Mouse (Mus musculus) left cerebral cortex, postnatal 14 days (tissue): ENCODE data around the gene En1. TPM values are rescaled to one million over a fixed set of nuclear protein-coding genes. Genes with fewer than 3 reads are reported as not detected.

ENCODE experiments used
- DNase-seq, 2 experiments: peaks; one replicate each; pipeline ENCODE4 v3.0.0; 2021 to 2022; ENCODE audit warnings: low spot score in 2 of 2, mixed read lengths in 1 of 2
- intact Hi-C: fragments of 180-260 bp; cut with DNase I; formaldehyde crosslinking; loops from one replicate; pipeline ENCODE4 v1.15.1; 2025
- long read RNA-seq, 2 experiments: library from polyadenylated mRNA; stranded (forward); transcript quantifications; one replicate each; pipeline ENCODE4 v2.0.0; 2021
- total RNA-seq, 2 experiments: library from RNA; stranded (reverse); gene quantifications; 2 replicates each; pipeline ENCODE4 v1.2.3; 2021

En1 gene
- total RNA-seq: not detected
- long read RNA-seq, experiment 1: 0 reads
- long read RNA-seq, experiment 2: 0 reads

GRCm38 (mm10) chr1:120602031-120602730 lies at the start of gene En1:
TSS of gene En1 (plus strand) at chr1:120602418.
- intact Hi-C loops: no loop called here
- no peak for DNase-seq

- intact Hi-C loops: no loop called here
- no peak for DNase-seq
Observed at GRCm38 (mm10) chr1:120556926-120557846, 45.0 kb upstream of the En1 start.

- intact Hi-C loops: no loop called here
- no peak for DNase-seq
Observed at GRCm38 (mm10) chr1:120558341-120559285, 43.6 kb upstream of the En1 start.

- intact Hi-C loops: no loop called here
Observed at GRCm38 (mm10) chr1:120559911-120560310, 42.3 kb upstream of the En1 start.

GRCm38 (mm10) chr1:120581306-120581705 lies 20.9 kb upstream of the En1 start:
- DNase-seq: no peak
- intact Hi-C loops: loop anchor here (10.0 kb wide), 1 partner anchor 963 kb away; no protein-coding TSS in a partner anchor

More at GRCm38 (mm10) chr1:120559911-120560310, 42.3 kb upstream of the En1 start:
- DNase-seq: no peak

- no peak for DNase-seq
- intact Hi-C loops: loop anchor here (5.0 to 10.0 kb wide), 2 partner anchors 817 to 959 kb away; no protein-coding TSS in a partner anchor
Observed at GRCm38 (mm10) chr1:120585481-120585880, 16.7 kb upstream of the En1 start.

- intact Hi-C loops: loop anchor here (2.0 to 10.0 kb wide), 4 partner anchors 594 to 958 kb away; no protein-coding TSS in a partner anchor
- DNase-seq: peak; percentile 66 to 82
Observed at GRCm38 (mm10) chr1:120586500-120587110, 15.6 kb upstream of the En1 start.

GRCm38 (mm10) chr1:120587431-120587830 lies 14.8 kb upstream of the En1 start:
- DNase-seq: no peak
- intact Hi-C loops: loop anchor here (2.0 to 10.0 kb wide), 4 partner anchors 593 to 957 kb away; no protein-coding TSS in a partner anchor

GRCm38 (mm10) chr1:120587960-120588359 lies 14.3 kb upstream of the En1 start:
- intact Hi-C loops: loop anchor here (2.0 to 10.0 kb wide), 4 partner anchors 593 to 957 kb away; no protein-coding TSS in a partner anchor
- DNase-seq: no peak

GRCm38 (mm10) chr1:120588362-120589027 lies 13.7 kb upstream of the En1 start:
- no peak for DNase-seq
- intact Hi-C loops: loop anchor here (5.0 to 10.0 kb wide), 2 partner anchors 814 to 956 kb away; no protein-coding TSS in a partner anchor

GRCm38 (mm10) chr1:120593236-120593919 lies 8.8 kb upstream of the En1 start:
- intact Hi-C loops: no loop called here
- DNase-seq: no peak

GRCm38 (mm10) chr1:120594603-120595002 lies 7.6 kb upstream of the En1 start:
- intact Hi-C loops: loop anchor here (2.0 to 5.0 kb wide), 2 partner anchors 458 to 586 kb away; no protein-coding TSS in a partner anchor
- DNase-seq: peak; percentile 19 to 41

GRCm38 (mm10) chr1:120595471-120596240 lies 6.6 kb upstream of the En1 start:
- intact Hi-C loops: loop anchor here (2.0 to 5.0 kb wide), 2 partner anchors 457 to 585 kb away; no protein-coding TSS in a partner anchor
- no peak for DNase-seq

- DNase-seq: no peak
- intact Hi-C loops: loop anchor here (5.0 kb wide), 1 partner anchor 456 kb away; no protein-coding TSS in a partner anchor
Observed at GRCm38 (mm10) chr1:120596319-120596718, 5.9 kb upstream of the En1 start.

- intact Hi-C loops: loop anchor here (5.0 kb wide), 1 partner anchor 456 kb away; no protein-coding TSS in a partner anchor
- DNase-seq: no peak
Observed at GRCm38 (mm10) chr1:120596784-120597183, 5.4 kb upstream of the En1 start.

- intact Hi-C loops: loop anchor here (5.0 kb wide), 1 partner anchor 455 kb away; no protein-coding TSS in a partner anchor
Observed at GRCm38 (mm10) chr1:120597271-120597670, 4.9 kb upstream of the En1 start.

More at GRCm38 (mm10) chr1:120597271-120597670, 4.9 kb upstream of the En1 start:
- no peak for DNase-seq
